Mouse (Mus musculus): ENCODE measurements around the gene Ttc30b.

DNA sequence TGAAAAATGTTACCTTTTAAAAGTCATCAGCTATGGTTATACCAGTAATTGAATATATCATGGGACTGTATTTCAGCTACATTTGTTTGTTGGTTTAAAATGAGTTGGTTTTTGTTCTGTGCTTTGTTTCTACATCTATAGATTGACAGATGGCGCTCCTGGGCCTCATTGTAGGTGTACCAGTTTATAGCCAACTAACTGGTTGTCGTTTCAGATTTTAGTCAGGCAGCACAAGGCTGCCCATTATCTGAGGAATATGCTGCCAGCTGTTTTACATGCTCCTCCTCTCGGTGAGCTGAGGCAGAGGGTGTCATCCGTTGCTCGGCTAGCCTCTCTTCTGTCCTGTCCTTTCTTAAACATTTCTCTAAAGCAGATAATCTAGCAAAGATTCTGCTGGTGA lies 12.3 kb downstream of the Ttc30b start:
- TF ChIP-seq POLR2A (IDR thresholded peaks at IDR 0.05; ENCODE audit: insufficient read length, low read depth) (no peak), MAX (IDR thresholded peaks at IDR 0.05; ENCODE audit: low read depth) (no peak), TCF12 (IDR thresholded peaks at IDR 0.05; ENCODE audit: insufficient read depth, poor library complexity, severe bottlenecking) (no peak), CEBPB (IDR thresholded peaks at IDR 0.05; ENCODE audit: insufficient read depth, poor library complexity, severe bottlenecking) (no peak), MYOD1 (IDR thresholded peaks at IDR 0.05; ENCODE audit: control insufficient read depth in 1 of 3, insufficient read length in 2 of 3, low read depth in 2 of 3) (no peak), E2F4 (IDR thresholded peaks at IDR 0.05; ENCODE audit: insufficient read depth) (no peak), USF1 (IDR thresholded peaks at IDR 0.05; ENCODE audit: low read depth) (no peak), POLR2AphosphoS2 (IDR thresholded peaks at IDR 0.05; ENCODE audit: insufficient read length, low read depth) (no peak), MYOG (IDR thresholded peaks at IDR 0.05; ENCODE audit: control insufficient read depth in 1 of 3, insufficient read depth in 1 of 3, insufficient read length in 2 of 3, low read depth in 2 of 3) (no peak), TCF3 (IDR thresholded peaks at IDR 0.05; ENCODE audit: insufficient read length, low read depth) (no peak), REST (IDR thresholded peaks at IDR 0.05; ENCODE audit: insufficient read depth, insufficient read length) (no peak)

Data from myocyte (in vitro differentiated cells).